Mouse (Mus musculus) liver, embryonic 12.5 days (tissue): ENCODE results near the gene Ttc17. TPM values are rescaled to one million over a fixed set of nuclear protein-coding genes. Genes with fewer than 3 reads are reported as not detected.

Experiments used
- ATAC-seq: fragments of 200-750 bp; cut with Nextera tagmentation; 2 replicates; pipeline ENCODE4 v1.8.0; 2017; ENCODE audit warnings: moderate number of reproducible peaks, mild to moderate bottlenecking, moderate library complexity
- H3K27ac ChIP-seq: fragments of 300-500 bp; sonication (generic); 2 replicates; pipeline ENCODE4 v1.5.1; 2016; ENCODE audit warnings: mild to moderate bottlenecking
- H3K27me3 ChIP-seq: fragments of 300-500 bp; sonication (generic); replicated peaks from 2 replicates; pipeline ENCODE4 v1.6.1; 2016; ENCODE audit warnings: mild to moderate bottlenecking, moderate library complexity
- H3K36me3 ChIP-seq: fragments of 300-500 bp; sonication (generic); 2 replicates; pipeline ENCODE4 v1.6.1; 2016; ENCODE audit warnings: mild to moderate bottlenecking, moderate library complexity
- H3K4me1 ChIP-seq: fragments of 300-500 bp; sonication (generic); 2 replicates; pipeline ENCODE4 v1.6.1; 2016
- H3K4me2 ChIP-seq: fragments of 300-500 bp; sonication (generic); 2 replicates; pipeline ENCODE4 v1.6.1; 2016; ENCODE audit warnings: mild to moderate bottlenecking, moderate library complexity
- H3K4me3 ChIP-seq: fragments of 300-500 bp; sonication (generic); 2 replicates; pipeline ENCODE4 v1.5.1; 2016; ENCODE audit warnings: mild to moderate bottlenecking, moderate library complexity
- H3K9ac ChIP-seq: fragments of 300-500 bp; sonication (generic); 2 replicates; pipeline ENCODE4 v1.6.1; 2016; ENCODE audit warnings: mild to moderate bottlenecking, moderate library complexity
- H3K9me3 ChIP-seq: fragments of 300-500 bp; sonication (generic); replicated peaks from 2 replicates; pipeline ENCODE4 v1.6.1; 2016; ENCODE audit warnings: mild to moderate bottlenecking, moderate library complexity
- WGBS: fragments of 180-500 bp; shearing (Covaris S2); methylation state at CpG from one replicate; pipeline ENCODE4 v1.1.7; 2016; ENCODE audit not compliant: insufficient replicate concordance; 5-methylcytosine and 5-hydroxymethylcytosine counted together
- polyA plus RNA-seq: library from polyadenylated mRNA; unstranded; fragments of >200 nt; fragmentation: Nextera tagmentation; extraction: Ambion mirVana; gene quantifications from 2 replicates; pipeline ENCODE4 v1.2.1, GENCODE M21; 2016

The Ttc17 gene
- polyA plus RNA-seq, 1 experiment from 2014 or later: 8.2 TPM

DNA sequence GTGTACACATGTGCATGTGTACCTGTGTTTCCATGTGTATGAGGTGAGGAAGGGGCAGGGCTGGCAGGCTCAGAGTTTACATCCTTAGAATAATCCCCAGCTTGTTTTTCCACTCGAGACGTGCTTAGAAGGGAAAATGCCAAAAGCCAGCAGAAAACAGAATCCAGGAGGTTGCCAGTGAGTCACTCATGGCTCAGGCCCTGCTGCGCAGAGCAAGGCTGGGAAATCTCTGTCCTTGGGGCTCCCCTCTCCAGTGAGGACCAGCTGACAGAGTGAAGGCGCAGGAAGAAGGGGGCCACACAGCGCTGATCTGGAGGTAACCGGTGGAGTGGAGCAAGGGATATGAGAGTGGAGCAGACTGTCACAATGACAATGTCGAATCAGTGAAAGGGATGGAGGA is 119.1 kb downstream of the Ttc17 start:
- no peak overlapping the region for H3K4me2 ChIP-seq
- no peak overlapping the region for H3K4me3 ChIP-seq
- no peaks in the 10 kb centered on the region for H3K9me3 ChIP-seq
- H3K9ac ChIP-seq: no peak overlapping the region
- H3K27me3 ChIP-seq: peaks cover 33% of the 10 kb centered on the region
- no peak overlapping the region for H3K27ac ChIP-seq
- H3K36me3 ChIP-seq: no peaks in the 10 kb centered on the region
- WGBS: 64% methylated on average over 7 of the region's 7 CpGs
- ATAC-seq: no peak
- H3K4me1 ChIP-seq: no peaks in the 10 kb centered on the region

DNA sequence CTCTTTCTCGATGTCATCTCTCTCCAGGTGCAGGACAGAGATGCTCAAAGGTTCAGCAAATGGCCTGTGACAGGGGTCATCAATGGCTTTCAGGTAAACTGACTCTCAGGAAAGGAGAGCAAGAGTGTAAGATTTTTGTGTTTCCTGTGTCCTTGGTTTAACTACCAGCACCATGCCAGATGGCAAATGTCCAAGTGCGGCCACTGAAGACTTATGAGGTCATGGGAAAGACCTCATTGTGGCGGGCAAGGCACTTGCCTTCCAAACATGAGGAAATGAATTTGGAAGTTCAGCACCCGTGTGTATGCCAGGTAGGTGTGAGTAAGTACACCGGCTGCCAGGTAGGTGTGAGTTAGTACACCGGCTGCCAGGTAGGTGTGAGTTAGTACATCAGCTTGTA is 123.0 kb downstream of the Ttc17 start:
- 65% methylated on average over 6 of the region's 6 CpGs for WGBS
- H3K9ac ChIP-seq: no peak overlapping the region
- no peaks in the 10 kb centered on the region for H3K9me3 ChIP-seq
- no peaks in the 10 kb centered on the region for H3K4me1 ChIP-seq
- H3K36me3 ChIP-seq: no peaks in the 10 kb centered on the region
- no peak for ATAC-seq
- peaks cover 34% of the 10 kb centered on the region for H3K27me3 ChIP-seq
- H3K4me3 ChIP-seq: no peak overlapping the region
- H3K27ac ChIP-seq: no peak overlapping the region
- H3K4me2 ChIP-seq: no peak overlapping the region

DNA sequence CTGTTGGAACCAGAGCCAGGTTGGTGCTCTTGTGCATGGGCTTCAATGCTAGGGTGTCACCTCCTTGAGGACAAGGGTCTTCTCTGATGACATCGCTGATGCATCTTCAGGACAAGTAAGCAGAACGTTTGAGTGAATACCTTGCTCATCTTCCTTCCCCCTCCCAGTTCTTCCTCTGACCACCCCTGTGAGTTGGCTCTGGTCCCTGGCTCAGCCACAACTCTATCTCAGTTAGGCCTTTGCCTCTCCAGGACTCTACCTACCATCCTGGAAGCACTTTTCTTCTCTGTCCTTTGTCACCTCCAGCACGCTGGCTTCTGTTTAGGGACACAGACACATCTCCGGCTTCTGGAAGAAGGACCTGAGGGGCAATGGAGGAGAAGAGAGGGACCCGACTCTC is 126.9 kb downstream of the Ttc17 start:
- WGBS: 63% methylated on average over 5 of the region's 5 CpGs
- H3K4me3 ChIP-seq: no peak overlapping the region
- no peak overlapping the region for H3K9ac ChIP-seq
- ATAC-seq: no peak
- H3K9me3 ChIP-seq: no peaks in the 10 kb centered on the region
- no peaks in the 10 kb centered on the region for H3K36me3 ChIP-seq
- H3K4me2 ChIP-seq: no peak overlapping the region
- no peaks in the 10 kb centered on the region for H3K4me1 ChIP-seq
- no peak overlapping the region for H3K27ac ChIP-seq
- peaks cover 38% of the 10 kb centered on the region for H3K27me3 ChIP-seq

DNA sequence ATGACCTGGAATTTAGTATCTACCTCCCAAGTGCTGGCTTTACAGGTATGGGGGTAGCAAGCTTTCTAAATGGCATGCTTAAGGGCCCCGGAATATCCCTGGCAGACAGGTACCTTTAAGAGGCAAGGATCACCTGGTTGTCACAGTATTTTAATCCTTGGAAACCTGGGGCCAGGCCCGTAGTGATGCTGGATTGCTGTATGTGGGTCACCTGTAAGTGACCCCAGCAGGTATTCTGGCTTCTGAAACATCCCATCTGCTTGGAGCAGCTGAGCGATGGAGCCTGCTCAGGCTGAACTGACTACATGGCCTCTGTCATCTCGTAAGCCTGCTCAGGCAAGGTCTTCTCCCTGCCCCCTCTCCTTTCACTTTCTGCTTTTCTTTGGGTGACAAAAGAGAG is 130.4 kb downstream of the Ttc17 start:
- Histone ChIP-seq H3K4me3 (no peak overlapping the region), H3K36me3 (no peaks in the 10 kb centered on the region)
- 68% methylated on average over 4 of the region's 4 CpGs for WGBS

DNA sequence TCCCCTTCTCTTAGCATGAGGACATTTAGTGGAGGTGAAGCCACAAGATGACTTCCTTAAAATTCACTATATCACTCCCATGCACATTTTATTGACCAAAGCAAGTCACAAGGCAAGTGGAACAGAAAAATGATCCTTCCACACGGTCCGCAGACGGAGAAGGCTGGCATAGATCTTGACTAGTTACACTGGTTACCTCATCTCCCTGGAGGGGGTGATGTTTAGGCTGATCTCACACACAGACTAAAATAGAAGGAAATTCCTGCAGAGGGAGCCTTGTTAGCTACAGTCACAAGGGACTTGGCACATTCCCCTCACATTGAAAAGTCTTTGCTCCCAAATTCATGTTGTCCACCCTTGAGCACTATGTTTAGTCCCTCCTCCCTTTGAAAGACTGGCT is 130.8 kb downstream of the Ttc17 start:
- Histone ChIP-seq H3K27me3 (peaks cover 73% of the 10 kb centered on the region), H3K4me3 (no peak overlapping the region), H3K4me1 (peaks cover 11% of the 10 kb centered on the region), H3K4me2 (no peak overlapping the region), H3K9ac (no peak overlapping the region), H3K9me3 (no peaks in the 10 kb centered on the region), H3K36me3 (no peaks in the 10 kb centered on the region), H3K27ac (no peak overlapping the region)
- WGBS: 53% methylated on average over 3 of the region's 3 CpGs
- no peak for ATAC-seq

More for the DNA sequence above, 130.4 kb downstream of the Ttc17 start:
- Histone ChIP-seq H3K27ac (no peak overlapping the region), H3K4me2 (no peak overlapping the region), H3K4me1 (peaks cover 11% of the 10 kb centered on the region), H3K9ac (no peak overlapping the region), H3K9me3 (no peaks in the 10 kb centered on the region), H3K27me3 (peaks cover 73% of the 10 kb centered on the region)
- no peak for ATAC-seq

DNA sequence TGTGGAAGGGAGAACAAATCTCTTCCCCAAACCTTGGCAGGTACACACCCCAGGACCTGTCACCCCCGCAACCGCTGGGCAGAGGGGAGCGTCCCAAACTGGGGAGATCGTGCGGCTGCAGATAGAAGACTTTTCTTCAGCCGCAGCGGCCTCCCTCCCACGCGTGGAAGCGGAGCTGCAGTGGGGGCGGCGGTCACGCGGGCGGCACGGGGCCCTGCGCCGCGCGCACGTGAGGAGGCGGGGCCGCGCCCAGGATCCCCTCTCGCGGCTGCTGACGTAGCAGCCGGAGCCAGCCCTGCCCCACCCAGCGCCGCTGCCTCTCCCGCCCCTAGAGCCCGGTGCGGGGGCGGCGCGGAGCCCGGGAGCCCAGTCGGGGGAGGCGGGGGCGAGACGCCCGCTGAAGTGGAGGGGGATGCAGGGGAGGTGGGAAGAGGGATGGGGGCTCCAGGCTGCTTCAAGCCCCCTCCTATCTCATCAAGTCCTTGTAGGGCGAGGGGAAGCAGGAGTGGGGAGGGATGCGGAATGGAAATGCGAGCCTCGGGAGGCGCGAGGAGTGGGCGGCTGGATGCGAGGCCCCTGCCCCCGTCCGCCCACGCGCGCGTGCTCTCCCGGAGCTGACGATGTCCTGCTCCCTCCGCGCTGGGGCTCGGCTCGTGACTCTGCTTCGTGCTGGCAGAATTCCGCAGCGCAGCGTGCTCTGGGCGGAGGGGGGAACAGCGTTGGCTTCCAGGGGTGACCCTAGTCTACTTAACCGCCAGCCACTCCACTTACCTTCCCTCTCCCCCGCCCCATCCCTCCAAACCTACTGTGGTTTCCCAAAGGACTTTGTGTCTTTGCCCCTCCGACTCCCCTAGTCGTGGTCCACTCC is 133.1 kb downstream of the Ttc17 start:
- H3K9ac ChIP-seq: peak overlapping the region; percentile 39; the same call in 1 of the 2 replicates
- peak; percentile 75 for ATAC-seq
- H3K4me1 ChIP-seq: peaks cover 11% of the 10 kb centered on the region
- H3K4me2 ChIP-seq: peak overlapping the region; percentile 75
- WGBS: 2% methylated on average over 67 of the region's 72 CpGs
- no peaks in the 10 kb centered on the region for H3K36me3 ChIP-seq
- peaks cover 72% of the 10 kb centered on the region for H3K27me3 ChIP-seq
- H3K4me3 ChIP-seq: peak overlapping the region; percentile 46
- no peak overlapping the region for H3K27ac ChIP-seq
- no peaks in the 10 kb centered on the region for H3K9me3 ChIP-seq

DNA sequence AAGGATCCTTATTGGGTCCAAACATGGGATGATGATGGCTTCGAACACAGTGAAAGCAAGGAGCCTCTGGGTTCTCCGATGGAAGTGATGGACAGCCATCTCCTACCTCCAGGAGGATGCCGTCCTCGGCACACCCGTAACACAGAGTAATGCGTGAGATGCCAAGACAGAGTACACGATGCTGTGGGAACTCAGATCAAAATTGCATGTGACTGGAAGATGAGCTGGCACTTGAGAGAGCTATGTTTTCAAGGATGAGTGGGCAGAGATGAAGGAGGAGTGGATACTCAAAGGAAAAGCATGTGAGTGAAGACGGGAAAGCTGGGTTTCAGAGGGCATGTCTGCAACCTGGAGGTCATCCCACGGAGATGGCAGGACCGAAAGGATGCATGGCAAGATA is 135.3 kb downstream of the Ttc17 start:
- no peak for ATAC-seq
- Histone ChIP-seq H3K4me3 (no peak overlapping the region), H3K4me2 (no peak overlapping the region), H3K27me3 (peaks cover 82% of the 10 kb centered on the region), H3K4me1 (peaks cover 11% of the 10 kb centered on the region), H3K27ac (no peak overlapping the region), H3K9me3 (no peaks in the 10 kb centered on the region), H3K9ac (no peak overlapping the region), H3K36me3 (no peaks in the 10 kb centered on the region)
- WGBS: 74% methylated on average over 10 of the region's 10 CpGs

DNA sequence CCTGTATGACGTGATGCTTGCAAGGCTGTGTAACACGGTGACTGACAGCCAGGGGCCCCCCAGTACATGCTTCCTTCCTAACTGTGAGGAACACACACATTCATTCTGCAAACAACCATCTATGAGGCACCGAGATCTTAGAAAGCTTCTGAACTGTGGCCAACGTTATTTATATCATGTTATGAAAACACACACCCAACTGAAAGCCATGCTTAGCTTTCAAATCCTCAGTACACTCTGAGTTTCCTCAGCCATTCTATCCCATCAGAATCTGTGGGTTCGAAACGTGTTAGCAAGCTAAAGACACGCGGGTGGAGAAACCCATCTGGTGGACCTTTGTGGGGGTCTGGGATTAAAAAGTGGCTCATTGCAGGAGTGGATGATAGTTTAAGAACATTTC is 137.7 kb downstream of the Ttc17 start:
- peaks cover 82% of the 10 kb centered on the region for H3K27me3 ChIP-seq
- no peak overlapping the region for H3K27ac ChIP-seq
- H3K36me3 ChIP-seq: no peaks in the 10 kb centered on the region
- no peak overlapping the region for H3K4me2 ChIP-seq
- ATAC-seq: no peak
- no peak overlapping the region for H3K9ac ChIP-seq
- no peaks in the 10 kb centered on the region for H3K9me3 ChIP-seq
- H3K4me1 ChIP-seq: peaks cover 21% of the 10 kb centered on the region
- no peak overlapping the region for H3K4me3 ChIP-seq
- 70% methylated on average over 8 of the region's 8 CpGs for WGBS

DNA sequence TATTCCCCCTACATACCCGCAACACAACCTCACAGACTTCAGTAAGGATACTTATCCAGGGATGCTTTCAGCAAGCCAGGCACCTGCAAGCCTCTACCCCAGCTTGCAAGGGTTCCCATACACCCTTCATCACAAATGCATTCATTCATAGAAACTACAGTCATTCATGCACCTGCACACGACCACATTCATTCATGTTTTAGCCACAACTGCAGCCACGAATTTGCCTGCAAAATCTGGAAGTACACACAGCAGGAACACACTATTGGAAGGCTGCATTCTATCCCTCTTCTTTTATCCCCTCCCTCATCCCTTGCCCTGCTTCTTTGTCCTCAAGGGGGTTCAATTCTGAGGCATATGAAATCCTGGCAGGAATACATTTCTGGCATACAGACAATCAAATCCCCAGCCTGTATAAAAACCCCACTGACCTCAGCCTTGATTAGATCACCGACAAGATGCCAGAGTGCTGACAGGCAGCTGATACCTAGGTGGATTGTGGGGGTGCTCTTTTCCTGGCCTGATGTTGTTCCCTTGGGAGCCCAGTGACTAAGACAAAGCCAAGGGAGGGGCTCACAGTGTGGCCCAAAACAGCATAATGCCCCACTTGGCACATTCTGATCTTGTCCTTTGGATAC is 139.2 kb downstream of the Ttc17 start:
- H3K4me3 ChIP-seq: no peak overlapping the region
- no peaks in the 10 kb centered on the region for H3K9me3 ChIP-seq
- no peak for ATAC-seq
- no peaks in the 10 kb centered on the region for H3K36me3 ChIP-seq
- WGBS: 33% methylated on average over 4 of the region's 4 CpGs
- peaks cover 81% of the 10 kb centered on the region for H3K27me3 ChIP-seq
- no peak overlapping the region for H3K27ac ChIP-seq
- H3K4me2 ChIP-seq: no peak overlapping the region
- peaks cover 9% of the 10 kb centered on the region; the same call in 1 of the 2 replicates for H3K4me1 ChIP-seq
- H3K9ac ChIP-seq: no peak overlapping the region

DNA sequence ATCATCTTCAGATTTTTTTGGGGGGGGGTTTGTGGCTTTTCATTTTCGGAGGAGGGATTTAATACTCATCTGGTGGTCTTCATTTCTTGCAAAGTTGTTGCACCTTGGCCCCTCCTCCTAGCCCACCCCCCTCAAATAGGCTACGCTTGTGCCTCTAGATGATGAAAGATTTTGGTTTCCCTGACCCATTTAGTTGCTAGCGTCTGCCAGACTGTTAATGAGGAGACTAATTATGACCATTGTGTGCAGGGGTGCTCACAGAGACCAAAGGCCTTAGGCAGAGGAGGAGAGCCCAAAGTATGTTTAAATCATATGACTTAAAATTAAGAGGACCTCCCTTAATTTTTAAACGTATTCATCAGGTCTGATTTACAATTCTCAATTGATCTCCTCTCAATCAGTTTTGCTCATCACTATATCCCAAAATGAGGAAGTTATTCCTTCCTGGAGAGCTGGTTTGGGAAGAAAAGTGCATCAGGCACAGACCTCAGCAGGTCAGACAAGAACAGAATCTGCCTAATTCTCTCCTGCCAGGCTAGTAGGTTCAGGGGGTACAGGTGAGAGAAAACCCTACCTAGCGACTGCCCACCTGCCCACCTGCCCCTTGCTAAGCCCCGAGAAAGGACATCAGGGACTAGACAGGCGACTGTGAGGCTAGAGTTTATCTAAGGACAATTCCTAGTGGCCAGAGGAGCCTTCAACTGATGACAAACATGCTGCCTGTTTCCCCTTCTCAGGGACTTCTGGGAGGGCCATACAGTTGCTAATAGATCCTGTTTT is 139.9 kb downstream of the Ttc17 start:
- H3K4me3 ChIP-seq: no peak overlapping the region
- peaks cover 81% of the 10 kb centered on the region for H3K27me3 ChIP-seq
- no peaks in the 10 kb centered on the region for H3K36me3 ChIP-seq
- H3K9ac ChIP-seq: no peak overlapping the region
- 28% methylated on average over 7 of the region's 7 CpGs for WGBS
- no peak overlapping the region for H3K27ac ChIP-seq
- H3K9me3 ChIP-seq: no peaks in the 10 kb centered on the region
- no peak for ATAC-seq
- H3K4me1 ChIP-seq: peaks cover 9% of the 10 kb centered on the region; the same call in 1 of the 2 replicates
- H3K4me2 ChIP-seq: no peak overlapping the region

DNA sequence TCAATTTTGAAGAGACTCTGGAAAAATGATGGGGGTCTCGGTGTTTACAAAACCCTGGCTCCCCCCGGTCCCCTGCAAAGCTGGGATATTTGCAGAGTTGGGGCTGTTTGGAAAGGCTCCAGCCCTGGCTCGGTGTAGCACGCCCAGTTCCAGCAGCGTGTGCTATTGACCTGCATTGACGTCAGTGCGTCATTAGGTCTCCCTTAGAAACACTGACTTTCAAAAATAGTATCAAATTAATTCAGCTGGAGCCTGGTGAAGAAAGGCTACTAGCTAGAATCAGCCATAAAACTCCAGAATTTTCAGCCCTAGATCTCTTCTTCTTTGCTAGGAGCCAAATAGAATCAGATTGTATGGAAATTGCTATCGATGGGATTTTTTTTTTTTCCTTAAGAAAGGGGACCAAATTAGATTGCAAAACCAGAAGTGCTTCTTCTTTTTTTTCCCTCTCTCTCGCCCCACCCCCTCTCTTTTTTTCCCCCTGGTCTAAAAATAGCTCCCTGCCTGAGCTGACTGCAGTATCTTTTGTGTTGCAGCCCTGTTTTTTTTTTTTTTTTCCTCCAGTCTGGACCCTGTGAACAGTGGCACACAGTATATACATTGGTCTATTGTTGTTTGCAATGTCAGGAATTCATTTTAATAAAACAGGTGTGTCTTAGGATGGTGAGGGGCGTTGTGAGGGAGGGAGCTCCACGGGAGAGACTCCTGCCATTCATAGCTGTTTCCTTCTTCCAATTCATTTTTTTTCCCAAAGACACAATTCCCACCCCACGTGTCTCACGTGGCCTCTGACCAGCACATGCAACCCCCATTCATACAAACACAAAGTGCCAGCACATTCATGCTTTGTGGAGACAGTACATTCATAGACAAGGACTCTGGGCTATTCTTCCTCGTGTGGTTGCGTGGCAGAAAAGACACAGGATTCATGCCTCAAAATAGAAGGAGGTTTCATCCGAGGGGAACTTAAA is 141.0 kb downstream of the Ttc17 start:
- Histone ChIP-seq H3K36me3 (no peaks in the 10 kb centered on the region), H3K27me3 (peaks cover 78% of the 10 kb centered on the region), H3K27ac (no peak overlapping the region), H3K4me1 (peaks cover 9% of the 10 kb centered on the region; the same call in 1 of the 2 replicates), H3K9ac (no peak overlapping the region), H3K4me3 (no peak overlapping the region), H3K4me2 (peak overlapping the region; percentile 44), H3K9me3 (no peaks in the 10 kb centered on the region)
- ATAC-seq: no peak
- 6% methylated on average over 16 of the region's 16 CpGs for WGBS
